ENCODE assay signal across 8 mouse cellular contexts in the genomic region with DNA sequence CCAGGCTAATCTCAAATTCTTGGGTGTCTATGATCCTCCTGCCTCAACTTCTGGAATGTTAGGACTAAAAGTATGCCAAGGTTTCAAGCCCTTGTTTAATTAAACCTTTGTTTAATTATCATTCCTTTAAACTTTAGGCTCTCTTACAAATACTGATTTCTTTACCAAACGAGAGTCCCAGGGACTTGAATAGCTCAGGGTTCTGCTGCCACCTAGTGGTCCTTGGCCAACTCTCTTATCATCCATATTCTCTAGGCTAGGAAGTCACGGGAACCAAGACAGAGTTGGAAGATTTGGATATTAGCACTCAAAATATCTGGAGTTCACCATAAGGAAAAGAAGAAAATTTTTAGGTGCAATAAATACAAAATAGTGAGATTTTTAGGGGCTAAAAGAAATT. TPM values are rescaled to one million over a fixed set of nuclear protein-coding genes. Genes with fewer than 3 reads are reported as not detected.
A peak's percentile ranks its signal among the peaks of the same experiment; 100 is the strongest.
DNase-seq lines count a peak whose midpoint lies in the region; TF ChIP-seq lines count a peak whose summit lies in the region.
"Had no signal": no experiment of that assay in that cellular context is flagged by ENCODE, and none has a peak within 500 bp of the region (broad histone marks: within the 10 kb centered on the region; RNA-seq: fewer than 3 reads in every experiment).

No protein-coding gene starts in this region.

- peak; percentile 80 for DNase-seq in ZHBTc4 (ENCODE audit: low read depth, low spot score)
- DNase-seq in cerebellum, postnatal 4 days (ENCODE audit: low spot score in 2 of 2) = peak; percentile 63 to 70
- DNase-seq in heart, adult 2 months = peak; percentile 48 to 67
- DNase-seq in layer of hippocampus, adult 8-10 months (ENCODE audit: low spot score in 2 of 2) = peak; percentile 50 to 80
- DNase-seq in lung, postnatal 25 days (ENCODE audit: low spot score) = peak; percentile 79
- DNase-seq in spleen, adult 12 weeks (ENCODE audit: low spot score) = peak; percentile 25

- H3K27me3 ChIP-seq in E14TG2a.4 (ENCODE audit: insufficient read depth, low read length) = 0 out of 2 replicates have a peak, but pooled peaks cover 7% of the 10 kb centered on the region
- no peaks in the 10 kb centered on the region for H3K27me3 ChIP-seq in heart, adult 2 months (ENCODE audit: control insufficient read depth, insufficient read depth, low read length)

- 3% methylated on average over 2 of the region's 2 CpGs for WGBS in heart, adult 2 months

- intact Hi-C loops in heart, adult 2 months (cut with DNase I) = loop anchor here (1.0 to 5.0 kb wide), 4 partner anchors 77 to 309 kb away; no protein-coding TSS in a partner anchor

- no peak overlapping the region for H3K9ac ChIP-seq in heart, adult 2 months (ENCODE audit: low read depth, low read length)

- no peak for TF ChIP-seq POLR2A in heart, adult 2 months (IDR thresholded peaks at IDR 0.05; ENCODE audit: insufficient read depth, low read depth, low read length)

- H3K36me3 ChIP-seq in E14TG2a.4 (ENCODE audit: insufficient read depth, low read length) = no peaks in the 10 kb centered on the region
- H3K36me3 ChIP-seq in heart, adult 2 months (ENCODE audit: control insufficient read depth, insufficient read depth, low read length) = no peaks in the 10 kb centered on the region

- TF ChIP-seq CTCF in E14TG2a.4 (conservative IDR thresholded peaks at IDR 0.05; ENCODE audit: low read length) = peak; percentile 73
- TF ChIP-seq CTCF in heart, adult 2 months (IDR thresholded peaks at IDR 0.05) = peak; percentile 97

- H3K27ac ChIP-seq in heart, adult 2 months = no peak overlapping the region

- no peak overlapping the region for H3K4me3 ChIP-seq in E14TG2a.4 (replicated peaks; ENCODE audit: low read length)
- no peak overlapping the region for H3K4me3 ChIP-seq in heart, adult 2 months
- H3K4me3 ChIP-seq: megakaryocyte, embryonic 14.5 days had no signal

- no peak for TF ChIP-seq EP300 in heart, adult 2 months (IDR thresholded peaks at IDR 0.05; ENCODE audit: insufficient read depth, low read depth, low read length)

- H3K4me1 ChIP-seq in E14TG2a.4 (replicated peaks; ENCODE audit: low read depth, low read length) = no peaks in the 10 kb centered on the region
- no peaks in the 10 kb centered on the region for H3K4me1 ChIP-seq in heart, adult 2 months (ENCODE audit: control insufficient read depth, insufficient read depth, low read length)

- no peaks in the 10 kb centered on the region for H3K79me2 ChIP-seq in heart, adult 2 months (replicated peaks; ENCODE audit: control insufficient read depth, insufficient read depth, low read length)

- no peaks in the 10 kb centered on the region for H3K9me3 ChIP-seq in E14TG2a.4 (ENCODE audit: low read length)

RNA-seq across cellular contexts. Expression of gene Bpgm, which starts 28.0 kb away (rescaled TPM):
- 100 to 1,000 TPM in 1 of 2 experiments, 10 to 100 TPM in 1; 38.6 to 148 TPM for total RNA-seq in heart, adult 2 months (2021)
- polyA plus RNA-seq in heart, adult 2 months (2012; rRNA removed) = 19.9 and 72.4 TPM in 2 replicates
- 10 to 100 TPM; 63.6 to 68.3 (median 66.9) TPM for total RNA-seq in layer of hippocampus, adult 8-10 months (2022)

RNA-seq across cellular contexts. Expression of gene Akr1b7, which starts 35.8 kb away (rescaled TPM):
- total RNA-seq in heart, adult 2 months (2021) = not detected
- not detected in 2 replicates for polyA plus RNA-seq in heart, adult 2 months (2012; rRNA removed)
- total RNA-seq in layer of hippocampus, adult 8-10 months (2022) = 1 to 10 TPM in 2 of 4 experiments, under 1 TPM in 1, not detected in 1; 0.50 to 1.3 (median 1.1) TPM

Comparison
In these comparisons a context has a peak if more than half of its experiments do, and no peak if none do; other contexts are left out.
1. DNase-seq: peak in every context shown above with its lines; median percentile 80 in ZHBTc4; 79 in lung, postnatal 25 days; 66 in cerebellum, postnatal 4 days; 65 in layer of hippocampus, adult 8-10 months; 58 in heart, adult 2 months; 25 in spleen, adult 12 weeks.